Comparison of ENCODE assay signal across 25 mouse cellular contexts in genomic region chr12:36302905-36303642, GRCm38 (mm10). TPM values are rescaled to one million over a fixed set of nuclear protein-coding genes. Genes with fewer than 3 reads are reported as not detected.
DNase-seq lines count a peak whose midpoint lies in the region; ATAC-seq and TF ChIP-seq lines count a peak whose summit lies in the region.
"Had no signal": no experiment of that assay in that cellular context is flagged by ENCODE, and none has a peak within 500 bp of the region (broad histone marks: within the 10 kb centered on the region; RNA-seq: fewer than 3 reads in every experiment).

No protein-coding gene starts in this region.

- H3K36me3 ChIP-seq in forebrain, embryonic 13.5 days (ENCODE audit: poor library complexity, severe bottlenecking) = no peaks in the 10 kb centered on the region
- H3K36me3 ChIP-seq in forebrain, embryonic 12.5 days (replicated peaks) = no peaks in the 10 kb centered on the region
- H3K36me3 ChIP-seq in lung, embryonic 14.5 days (ENCODE audit: insufficient read depth) = no peaks in the 10 kb centered on the region
- H3K36me3 ChIP-seq in forebrain, embryonic 16.5 days (ENCODE audit: control insufficient read depth, insufficient read depth) = no peaks in the 10 kb centered on the region
- H3K36me3 ChIP-seq: G1E; hindbrain, embryonic 13.5 days; limb, embryonic 13.5 days; liver, embryonic 12.5 days; midbrain, embryonic 13.5 days had no signal

- no peak for TF ChIP-seq CTCF in lung, embryonic 14.5 days (IDR thresholded peaks at IDR 0.05; ENCODE audit: low read depth)
- no peak for TF ChIP-seq CTCF in lung, adult 2 months (IDR thresholded peaks at IDR 0.05; ENCODE audit: insufficient read depth, low read length)

- H3K4me2 ChIP-seq in forebrain, embryonic 13.5 days = no peak overlapping the region
- H3K4me2 ChIP-seq in forebrain, embryonic 12.5 days = no peak overlapping the region
- H3K4me2 ChIP-seq in lung, embryonic 14.5 days = no peak overlapping the region
- H3K4me2 ChIP-seq in forebrain, embryonic 16.5 days (ENCODE audit: low read length) = no peak overlapping the region; the same call in 1 of the 2 replicates
- H3K4me2 ChIP-seq: hindbrain, embryonic 13.5 days; limb, embryonic 13.5 days; liver, embryonic 12.5 days; midbrain, embryonic 13.5 days had no signal

- 77% methylated on average over 8 of the region's 8 CpGs for WGBS in forebrain, embryonic 13.5 days
- WGBS in forebrain, embryonic 12.5 days = 82% methylated on average over 8 of the region's 8 CpGs
- 55% methylated on average over 8 of the region's 8 CpGs for WGBS in lung, embryonic 14.5 days
- WGBS in lung, adult 2 months = 59% methylated on average over 8 of the region's 8 CpGs
- 59% methylated on average over 8 of the region's 8 CpGs for WGBS in forebrain, embryonic 16.5 days

- no peaks in the 10 kb centered on the region for H3K9me3 ChIP-seq in forebrain, embryonic 13.5 days (replicated peaks)
- no peaks in the 10 kb centered on the region for H3K9me3 ChIP-seq in forebrain, embryonic 12.5 days
- no peaks in the 10 kb centered on the region for H3K9me3 ChIP-seq in lung, embryonic 14.5 days (ENCODE audit: low read depth, low read length)
- H3K9me3 ChIP-seq in forebrain, embryonic 16.5 days (ENCODE audit: control insufficient read depth, low read length) = no peaks in the 10 kb centered on the region
- H3K9me3 ChIP-seq: hindbrain, embryonic 13.5 days; limb, embryonic 13.5 days; liver, embryonic 12.5 days; midbrain, embryonic 13.5 days had no signal

- no peak overlapping the region for H3K9ac ChIP-seq in forebrain, embryonic 13.5 days
- no peak overlapping the region for H3K9ac ChIP-seq in forebrain, embryonic 12.5 days
- H3K9ac ChIP-seq in lung, embryonic 14.5 days = no peak overlapping the region
- no peak overlapping the region for H3K9ac ChIP-seq in forebrain, embryonic 16.5 days (replicated peaks; ENCODE audit: low read depth, low read length)
- H3K9ac ChIP-seq: hindbrain, embryonic 13.5 days; limb, embryonic 13.5 days; liver, embryonic 12.5 days; midbrain, embryonic 13.5 days had no signal

- no peak overlapping the region for H3K27ac ChIP-seq in forebrain, embryonic 13.5 days
- H3K27ac ChIP-seq in forebrain, embryonic 12.5 days = no peak overlapping the region
- H3K27ac ChIP-seq in lung, embryonic 14.5 days (ENCODE audit: low read depth) = peak overlapping the region; percentile 63
- H3K27ac ChIP-seq in forebrain, embryonic 16.5 days (ENCODE audit: low read length) = no peak overlapping the region
- H3K27ac ChIP-seq: hindbrain, embryonic 13.5 days; kidney, postnatal 0 days; limb, embryonic 13.5 days; liver, embryonic 12.5 days; midbrain, embryonic 13.5 days had no signal

- DNase-seq in lung, embryonic 14.5 days = peak; percentile 82
- no peak for DNase-seq in lung, adult 2 months
- peak; percentile 20 for DNase-seq in lung, postnatal 36 days
- no peak for DNase-seq in c-Kit-positive CD71-positive TER-119-positive erythroid progenitor cells, embryonic 14.5 days (ENCODE audit: low spot score)
- DNase-seq in kidney, postnatal 36 days = no peak
- DNase-seq: adrenal gland, postnatal 25 days; cerebellum, adult 11 months; embryo, embryonic 11 days; heart, postnatal 36 days; kidney, adult 11 months; thymus, adult 18-20 months; thymus, postnatal 4 days had no signal

- peak; percentile 62 for ATAC-seq in forebrain, embryonic 13.5 days
- ATAC-seq in forebrain, embryonic 12.5 days (ENCODE audit: low FRiP score) = no peak
- peak; percentile 80 for ATAC-seq in lung, embryonic 14.5 days (ENCODE audit: insufficient read depth)
- peak; percentile 54; the same call in 1 of the 2 replicates for ATAC-seq in forebrain, embryonic 16.5 days
- ATAC-seq: liver, embryonic 12.5 days; midbrain, embryonic 13.5 days had no signal

- no peak overlapping the region for H3K4me3 ChIP-seq in forebrain, embryonic 13.5 days
- H3K4me3 ChIP-seq in forebrain, embryonic 12.5 days (replicated peaks) = no peak overlapping the region
- no peak overlapping the region for H3K4me3 ChIP-seq in lung, embryonic 14.5 days (ENCODE audit: low read depth, low read length)
- H3K4me3 ChIP-seq in lung, adult 2 months (replicated peaks; ENCODE audit: extremely low read depth, low read depth, low read length) = no peak overlapping the region
- no peak overlapping the region for H3K4me3 ChIP-seq in forebrain, embryonic 16.5 days (replicated peaks; ENCODE audit: low read length)
- H3K4me3 ChIP-seq: hindbrain, embryonic 13.5 days; limb, embryonic 13.5 days; liver, embryonic 12.5 days; megakaryocyte, embryonic 14.5 days; midbrain, embryonic 13.5 days had no signal

- no peaks in the 10 kb centered on the region for H3K27me3 ChIP-seq in forebrain, embryonic 13.5 days
- H3K27me3 ChIP-seq in forebrain, embryonic 12.5 days = no peaks in the 10 kb centered on the region
- H3K27me3 ChIP-seq in lung, embryonic 14.5 days (ENCODE audit: insufficient read depth, low read length) = no peaks in the 10 kb centered on the region
- H3K27me3 ChIP-seq in forebrain, embryonic 16.5 days (replicated peaks; ENCODE audit: control insufficient read depth, insufficient read depth, low read length) = no peaks in the 10 kb centered on the region
- H3K27me3 ChIP-seq: CH12.LX; hindbrain, embryonic 13.5 days; limb, embryonic 13.5 days; liver, embryonic 12.5 days; megakaryocyte, embryonic 14.5 days; midbrain, embryonic 13.5 days had no signal

- TF ChIP-seq POLR2A in lung, adult 2 months (IDR thresholded peaks at IDR 0.05; ENCODE audit: borderline replicate concordance, extremely low read depth, low read depth, low read length) = no peak

- no peaks in the 10 kb centered on the region for H3K4me1 ChIP-seq in forebrain, embryonic 13.5 days
- no peaks in the 10 kb centered on the region for H3K4me1 ChIP-seq in forebrain, embryonic 12.5 days
- H3K4me1 ChIP-seq in lung, embryonic 14.5 days (ENCODE audit: insufficient read depth) = peaks cover 4% of the 10 kb centered on the region; the same call in 1 of the 2 replicates
- H3K4me1 ChIP-seq in lung, adult 2 months (ENCODE audit: control insufficient read depth, insufficient read depth, low read length) = no peaks in the 10 kb centered on the region
- H3K4me1 ChIP-seq in forebrain, embryonic 16.5 days (replicated peaks; ENCODE audit: control insufficient read depth, insufficient read depth, low read length) = peaks cover 4% of the 10 kb centered on the region; the same call in 1 of the 2 replicates
- H3K4me1 ChIP-seq: hindbrain, embryonic 13.5 days; limb, embryonic 13.5 days; liver, embryonic 12.5 days; megakaryocyte, embryonic 14.5 days; midbrain, embryonic 13.5 days had no signal

RNA-seq across cellular contexts. Expression of gene Sostdc1, which starts 10.9 kb away (rescaled TPM):
- polyA plus RNA-seq in forebrain, embryonic 13.5 days (2015; fragmentation: Nextera tagmentation; extraction: Ambion mirVana) = 6.4 and 10.0 TPM in 2 replicates
- 4.1 and 5.5 TPM in 2 replicates for polyA plus RNA-seq in forebrain, embryonic 12.5 days (2016; fragmentation: Nextera tagmentation; extraction: Ambion mirVana)
- 0.68 and 1.3 TPM in 2 replicates for polyA plus RNA-seq in lung, embryonic 14.5 days (2014; fragmentation: Nextera tagmentation; extraction: Ambion mirVana)
- polyA plus RNA-seq in lung, adult 2 months (2012; rRNA removed) = 0.06 and 0.71 TPM in 2 replicates
- polyA plus RNA-seq in forebrain, embryonic 16.5 days (2015; fragmentation: Nextera tagmentation; extraction: Ambion mirVana) = 8.0 and 9.6 TPM in 2 replicates
- polyA plus RNA-seq: G1E had no signal

RNA-seq across cellular contexts. Expression of gene Lrrc72, which starts 49.9 kb away (rescaled TPM):
- polyA plus RNA-seq in forebrain, embryonic 13.5 days (2015; fragmentation: Nextera tagmentation; extraction: Ambion mirVana) = not detected in 2 replicates
- not detected in 2 replicates for polyA plus RNA-seq in forebrain, embryonic 12.5 days (2016; fragmentation: Nextera tagmentation; extraction: Ambion mirVana)
- polyA plus RNA-seq in lung, embryonic 14.5 days (2014; fragmentation: Nextera tagmentation; extraction: Ambion mirVana) = not detected in 2 replicates
- polyA plus RNA-seq in lung, adult 2 months (2012; rRNA removed) = not detected in 2 replicates
- not detected in 2 replicates for polyA plus RNA-seq in forebrain, embryonic 16.5 days (2015; fragmentation: Nextera tagmentation; extraction: Ambion mirVana)
- polyA plus RNA-seq: G1E; heart, embryonic 14.5 days; hindbrain, embryonic 13.5 days; kidney, postnatal 0 days; limb, embryonic 13.5 days; liver, embryonic 12.5 days; midbrain, embryonic 13.5 days; stomach, embryonic 16.5 days had no signal

Comparison
In these comparisons a context has a peak if more than half of its experiments do, and no peak if none do; other contexts are left out.
1. DNase-seq: peak in lung, embryonic 14.5 days (single experiment) and lung, postnatal 36 days (single experiment); none in lung, adult 2 months (single experiment), c-Kit-positive CD71-positive TER-119-positive erythroid progenitor cells, embryonic 14.5 days (single experiment) and kidney, postnatal 36 days (0 of 2).